Mouse (Mus musculus): ENCODE measurements around the gene Fndc1.

Gene Fndc1

DNA sequence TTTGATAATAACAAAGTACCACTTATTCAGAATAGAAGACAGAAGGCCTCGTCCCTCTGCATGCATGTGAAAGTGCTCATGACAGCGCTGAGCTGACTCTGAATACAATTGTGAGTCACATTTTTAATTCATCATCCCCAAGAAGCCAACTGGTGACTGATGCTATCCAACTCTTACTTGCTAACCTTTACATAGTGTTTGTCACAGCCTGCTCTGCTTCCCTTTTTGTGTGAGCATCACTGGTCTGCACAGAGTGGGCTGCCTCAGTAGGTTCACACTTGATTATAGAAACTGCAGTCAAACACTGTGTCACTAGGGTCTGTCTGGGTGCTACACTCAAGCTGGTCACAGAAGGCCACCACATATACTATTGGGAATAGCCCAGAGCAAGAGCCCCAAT is 10.5 kb downstream of the Fndc1 start:
- DNase-seq = no peak

DNA sequence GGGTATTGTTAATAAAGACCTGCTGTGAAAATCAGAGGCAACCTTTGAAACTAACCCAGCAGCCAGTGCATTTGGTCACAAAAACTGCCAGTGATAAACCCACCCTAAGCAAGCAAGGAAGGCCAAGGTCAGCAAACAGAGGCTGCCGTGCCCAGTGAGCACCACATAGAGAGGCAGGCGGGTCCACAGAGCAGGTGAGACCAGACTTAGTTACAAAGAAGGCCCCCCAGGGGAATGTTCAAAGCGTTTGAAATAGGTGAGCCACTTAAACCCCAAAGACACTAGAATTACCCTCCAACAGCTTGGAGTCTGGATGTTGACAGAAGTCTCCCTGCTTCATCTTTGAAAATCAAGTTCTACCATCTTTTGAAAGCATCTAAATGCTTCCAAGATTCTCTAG is 12.7 kb downstream of the Fndc1 start:
- no peak for DNase-seq

- no peak for DNase-seq
These were observed 19.1 kb downstream of the Fndc1 start for GRCm38 (mm10) chr17:7808043-7808442.

- DNase-seq = no peak
These were observed 22.0 kb downstream of the Fndc1 start for GRCm38 (mm10) chr17:7805105-7805504.

- DNase-seq = no peak
These were observed 24.6 kb downstream of the Fndc1 start for GRCm38 (mm10) chr17:7802483-7802882.

- no peak for DNase-seq
These were observed 27.2 kb downstream of the Fndc1 start for GRCm38 (mm10) chr17:7799894-7800293.

DNA sequence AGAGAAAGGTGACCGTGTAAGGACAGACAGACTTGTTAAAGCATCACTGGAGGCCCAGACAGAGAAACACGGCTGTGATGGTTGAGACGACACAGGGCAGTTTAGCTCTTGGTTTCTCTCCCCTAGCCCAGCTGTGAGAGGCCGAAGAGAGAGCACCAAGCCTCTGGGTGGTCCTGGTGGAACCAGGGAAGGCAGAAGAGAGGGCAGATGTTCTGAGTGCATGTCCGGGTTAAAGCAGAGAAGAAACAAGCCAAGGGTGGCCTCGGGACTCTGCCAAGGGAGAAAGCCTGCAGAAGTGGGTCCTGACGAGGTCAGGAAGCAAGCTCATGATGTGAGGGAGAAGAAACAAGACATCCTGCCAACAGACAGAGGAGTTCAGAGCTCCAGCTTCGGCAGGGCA is 31.5 kb downstream of the Fndc1 start:
- no peak for DNase-seq

DNA sequence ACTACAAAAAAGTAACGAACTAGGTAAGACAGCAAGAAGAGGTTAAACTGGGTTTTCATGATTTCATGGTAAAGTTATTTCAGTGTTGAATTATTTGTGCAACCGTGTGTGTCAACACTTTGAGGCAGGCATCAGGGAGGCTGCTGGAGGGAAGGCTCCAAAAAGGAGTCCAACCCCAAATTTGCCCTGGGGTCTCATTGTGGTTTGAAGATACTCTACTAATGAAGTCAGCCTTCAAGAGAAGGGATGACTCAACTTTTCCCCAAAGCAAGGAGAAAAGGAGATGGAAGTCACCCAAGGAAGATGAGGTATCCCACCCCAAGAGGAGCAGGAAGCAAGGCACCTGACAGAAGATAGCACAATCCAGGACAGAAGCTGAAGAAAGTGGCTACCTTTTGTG is 31.9 kb downstream of the Fndc1 start:
- no peak for DNase-seq

DNA sequence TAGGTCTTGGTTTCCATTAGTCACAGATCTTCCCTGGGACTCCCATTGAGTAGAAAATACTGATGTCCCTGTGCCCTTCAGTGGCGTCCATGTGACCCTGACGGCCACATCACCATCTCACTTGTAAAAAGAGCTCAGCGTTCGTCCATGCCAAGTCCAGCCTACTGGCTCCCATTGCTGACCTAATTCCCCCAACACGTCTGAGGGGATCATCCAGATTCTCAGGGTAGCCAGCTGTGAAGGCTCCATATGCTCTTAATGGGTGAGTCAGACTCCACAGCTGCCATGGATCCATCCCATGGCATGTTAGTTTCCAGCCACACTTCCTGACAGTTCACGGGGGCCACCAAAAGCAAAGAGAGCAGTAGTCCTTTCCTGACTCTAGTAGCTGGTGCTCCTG is 33.0 kb downstream of the Fndc1 start:
- no peak for DNase-seq

GRCm38 (mm10) chr17:7790512-7790911 is 36.6 kb downstream of the Fndc1 start:
- no peak for DNase-seq

GRCm38 (mm10) chr17:7774101-7774500 is 53.0 kb downstream of the Fndc1 start:
- DNase-seq = no peak

GRCm38 (mm10) chr17:7759786-7760185 is 67.3 kb downstream of the Fndc1 start:
- DNase-seq = no peak

DNA sequence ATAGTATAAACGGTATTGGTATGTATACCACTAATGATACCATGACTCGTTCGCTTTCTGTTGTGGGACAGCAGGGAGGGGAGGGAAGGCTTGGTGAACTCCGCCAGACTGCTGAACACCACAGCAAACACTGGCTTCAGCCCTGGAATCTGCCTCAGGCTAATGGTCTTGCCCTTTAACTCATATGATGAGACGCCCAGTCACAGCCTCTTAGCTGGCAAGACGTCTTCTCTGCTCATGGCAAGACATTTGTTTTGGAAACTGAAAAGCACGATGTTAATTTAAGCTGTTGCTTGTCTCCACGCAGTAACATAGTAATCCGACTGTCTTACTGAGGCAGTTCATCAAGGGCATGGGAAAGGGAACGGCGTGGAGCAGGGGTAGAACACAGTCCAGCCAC is 72.1 kb downstream of the Fndc1 start:
- DNase-seq = no peak

- no peak for DNase-seq
These were observed 73.7 kb downstream of the Fndc1 start for GRCm38 (mm10) chr17:7753383-7753782.

- no peak for DNase-seq
These were observed 77.9 kb downstream of the Fndc1 start for GRCm38 (mm10) chr17:7749051-7749815.

GRCm38 (mm10) chr17:7746841-7747240 is 80.3 kb downstream of the Fndc1 start:
- DNase-seq = no peak

- no peak for DNase-seq
These were observed 82.1 kb downstream of the Fndc1 start for GRCm38 (mm10) chr17:7744976-7745375.

- DNase-seq = no peak
These were observed 86.1 kb downstream of the Fndc1 start for GRCm38 (mm10) chr17:7740988-7741387.

DNA sequence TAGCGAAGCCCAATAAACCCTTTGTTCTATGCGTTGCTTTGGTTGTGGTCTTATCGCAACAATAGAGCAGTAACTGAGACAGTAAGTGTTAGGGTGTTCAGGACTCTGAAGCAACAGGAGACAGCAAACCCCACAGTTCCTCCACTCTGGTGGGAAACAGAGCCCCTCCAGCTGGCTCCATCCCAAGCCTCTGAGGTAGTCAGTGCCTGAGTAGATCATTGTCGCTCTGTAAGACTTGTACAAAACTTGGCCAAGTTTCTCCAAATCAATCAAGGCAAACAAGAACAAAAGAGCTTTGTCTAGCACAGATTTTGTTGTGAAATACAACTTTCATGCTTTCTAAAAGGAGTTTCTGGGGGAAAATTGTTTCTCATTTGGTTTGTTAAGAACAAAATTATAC is 104.1 kb downstream of the Fndc1 start:
- no peak for DNase-seq

GRCm38 (mm10) chr17:7718886-7719285 is 108.2 kb downstream of the Fndc1 start:
- no peak for DNase-seq

- DNase-seq = no peak
These were observed 109.2 kb downstream of the Fndc1 start for GRCm38 (mm10) chr17:7717945-7718344.

- no peak for DNase-seq
These were observed 114.1 kb downstream of the Fndc1 start for GRCm38 (mm10) chr17:7713020-7713419.

DNA sequence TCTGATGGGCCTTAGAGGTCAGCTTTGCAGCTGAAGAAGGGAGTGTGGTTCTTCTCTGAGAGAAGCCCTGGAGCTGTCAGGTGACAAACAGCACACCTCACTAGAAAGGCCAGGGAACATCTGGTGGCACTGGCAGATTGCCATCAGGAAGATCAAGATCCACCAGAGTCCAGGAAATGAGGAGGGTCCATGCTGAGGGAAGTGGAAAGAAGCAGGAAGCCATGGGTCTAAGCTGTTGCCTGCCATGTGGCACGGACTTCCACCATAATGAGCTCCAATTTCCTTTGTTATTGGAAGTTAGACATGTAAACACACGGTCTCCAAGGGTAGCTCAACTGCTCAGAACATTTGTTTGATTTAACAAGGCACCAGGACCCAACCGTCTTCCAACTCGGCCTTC is 120.0 kb downstream of the Fndc1 start:
- no peak for DNase-seq

- no peak for DNase-seq
These were observed 136.8 kb downstream of the Fndc1 start for GRCm38 (mm10) chr17:7690271-7690670.

Measured in kidney, adult 11 months (tissue).